Mouse (Mus musculus) MEL (cell line): ENCODE measurements at regions not wholly inside any gene's neighbourhood (a gene's known extent, or its start where the extent isn't known, plus 50 kb on each side); places are given as distances from the start of the nearest gene placed in this dataset.

Experiments used
- DNase-seq: peaks from one replicate; pipeline ENCODE4 v3.0.0; 2011; ENCODE audit warnings: low read depth, low spot score
- H3K27ac ChIP-seq: 2 replicates; pipeline ENCODE4 v1.5.1; 2012; ENCODE audit warnings: low read depth, mild to moderate bottlenecking, control low read depth, low read length, moderate library complexity; ENCODE audit not compliant: control insufficient read depth
- H3K27me3 ChIP-seq, 2 experiments: fragments of 150-350 bp in 1 of 2; sonication (generic) in 1 of 2; 2 replicates each; pipeline ENCODE4 v1.6.1; 2012; ENCODE audit warnings: low read length in 2 of 2, mild to moderate bottlenecking in 2 of 2, improper control_type of control experiment in 1 of 2, moderate library complexity in 1 of 2; ENCODE audit not compliant: insufficient read depth in 2 of 2, control insufficient read depth in 1 of 2
- H3K36me3 ChIP-seq, 2 experiments: 2 replicates each; pipeline ENCODE4 v1.6.1; 2012 to 2014; ENCODE audit warnings: low read length in 2 of 2, improper control_type of control experiment in 1 of 2, inconsistent platforms in 1 of 2, mild to moderate bottlenecking in 1 of 2; ENCODE audit not compliant: insufficient read depth in 2 of 2, control insufficient read depth in 1 of 2
- H3K4me1 ChIP-seq, 2 experiments: fragments of 150-350 bp in 1 of 2; sonication (generic) in 1 of 2; 2 replicates each; pipeline ENCODE4 v1.6.1; 2012; ENCODE audit warnings: low read length in 2 of 2, improper control_type of control experiment in 1 of 2, mild to moderate bottlenecking in 1 of 2; ENCODE audit not compliant: insufficient read depth in 2 of 2, control insufficient read depth in 1 of 2
- H3K4me3 ChIP-seq, 2 experiments: fragments of 150-350 bp in 1 of 2; sonication (generic) in 1 of 2; 2 replicates each; pipeline ENCODE4 v1.5.1; 2012; ENCODE audit warnings: low read depth in 2 of 2, low read length in 2 of 2, mild to moderate bottlenecking in 2 of 2, moderate library complexity in 2 of 2, control low read depth in 1 of 2, improper control_type of control experiment in 1 of 2; ENCODE audit not compliant: control insufficient read depth in 1 of 2, insufficient read depth in 1 of 2
- H3K79me2 ChIP-seq: 2 replicates; pipeline ENCODE4 v1.6.1; 2012; ENCODE audit warnings: mild to moderate bottlenecking, low read length, moderate library complexity; ENCODE audit not compliant: control insufficient read depth, poor library complexity, insufficient read depth
- H3K9ac ChIP-seq: 2 replicates; pipeline ENCODE4 v1.6.1; 2012; ENCODE audit warnings: low read depth, mild to moderate bottlenecking, control low read depth, low read length, moderate library complexity; ENCODE audit not compliant: control insufficient read depth, poor library complexity, severe bottlenecking
- H3K9me3 ChIP-seq: fragments of 150-350 bp; sonication (generic); replicated peaks from 2 replicates; pipeline ENCODE4 v1.6.1; 2012; ENCODE audit warnings: mild to moderate bottlenecking, low read length, improper control_type of control experiment, moderate library complexity; ENCODE audit not compliant: insufficient read depth
- BHLHE40 ChIP-seq: IDR thresholded peaks from 2 replicates; pipeline ENCODE4 v1.6.1; 2012; ENCODE audit warnings: low read depth, mild to moderate bottlenecking, inconsistent platforms, low read length, improper control_type of control experiment, borderline replicate concordance
- CTCF ChIP-seq, 3 experiments: IDR thresholded peaks in 2 of 3; conservative IDR thresholded peaks in 1 of 3; 2 replicates each; pipeline ENCODE4 v1.5.1; 2011 to 2012; ENCODE audit warnings: low read length in 3 of 3, low read depth in 2 of 3, mild to moderate bottlenecking in 2 of 3, improper control_type of control experiment in 1 of 3, inconsistent platforms in 1 of 3, mixed read lengths in 1 of 3, moderate library complexity in 1 of 3; ENCODE audit not compliant: control insufficient read depth in 1 of 3, insufficient read depth in 1 of 3, poor library complexity in 1 of 3, severe bottlenecking in 1 of 3
- E2F4 ChIP-seq: IDR thresholded peaks from 2 replicates; pipeline ENCODE4 v1.6.1; 2011; ENCODE audit warnings: low read depth, low read length, improper control_type of control experiment, borderline replicate concordance
- GABPA ChIP-seq: IDR thresholded peaks from 2 replicates; pipeline ENCODE4 v1.6.1; 2012; ENCODE audit warnings: low read depth, mild to moderate bottlenecking, inconsistent platforms, low read length, improper control_type of control experiment, moderate library complexity
- GATA1 ChIP-seq: IDR thresholded peaks from 2 replicates; pipeline ENCODE4 v1.6.1; 2011; ENCODE audit warnings: low read depth, low read length, improper control_type of control experiment
- HCFC1 ChIP-seq: IDR thresholded peaks from 2 replicates; pipeline ENCODE4 v1.6.1; 2012; ENCODE audit warnings: low read depth, mild to moderate bottlenecking, inconsistent platforms, low read length, improper control_type of control experiment, moderate library complexity
- MAFK ChIP-seq: IDR thresholded peaks from 2 replicates; pipeline ENCODE4 v1.6.1; 2011; ENCODE audit warnings: low read depth, mild to moderate bottlenecking, low read length, improper control_type of control experiment, borderline replicate concordance
- MAX ChIP-seq: IDR thresholded peaks from 2 replicates; pipeline ENCODE4 v1.6.1; 2011; ENCODE audit warnings: low read length, improper control_type of control experiment
- MAZ ChIP-seq: IDR thresholded peaks from 2 replicates; pipeline ENCODE4 v1.6.1; 2012; ENCODE audit warnings: low read depth, mild to moderate bottlenecking, inconsistent platforms, low read length, improper control_type of control experiment
- MXI1 ChIP-seq: IDR thresholded peaks from 2 replicates; pipeline ENCODE4 v1.6.1; 2011; ENCODE audit warnings: mild to moderate bottlenecking, low read depth, low read length, improper control_type of control experiment
- NELFE ChIP-seq: IDR thresholded peaks from 2 replicates; pipeline ENCODE4 v1.6.1; 2011; ENCODE audit warnings: low read depth, low read length, improper control_type of control experiment
- POLR2AphosphoS2 ChIP-seq: IDR thresholded peaks from 2 replicates; pipeline ENCODE4 v1.6.1; 2011; ENCODE audit warnings: low read length, improper control_type of control experiment
- SIN3A ChIP-seq: IDR thresholded peaks from 2 replicates; pipeline ENCODE4 v1.6.1; 2012; ENCODE audit warnings: low read length, improper control_type of control experiment, inconsistent platforms
- SMC3 ChIP-seq: IDR thresholded peaks from 2 replicates; pipeline ENCODE4 v1.6.1; 2011; ENCODE audit warnings: low read depth, low read length, improper control_type of control experiment
- TAL1 ChIP-seq: IDR thresholded peaks from 2 replicates; pipeline ENCODE4 v1.6.1; 2012; ENCODE audit warnings: mild to moderate bottlenecking, inconsistent platforms, low read length, moderate library complexity, mixed read lengths
- TBP ChIP-seq: IDR thresholded peaks from 2 replicates; pipeline ENCODE4 v1.8.0; 2011; ENCODE audit warnings: low read depth, low read length, improper control_type of control experiment
- USF2 ChIP-seq, 2 experiments: IDR thresholded peaks; 2 replicates each; pipeline ENCODE4 v1.6.1; 2011 to 2012; ENCODE audit warnings: improper control_type of control experiment in 2 of 2, low read length in 2 of 2, borderline replicate concordance in 1 of 2, inconsistent platforms in 1 of 2, low read depth in 1 of 2, mild to moderate bottlenecking in 1 of 2; ENCODE audit not compliant: insufficient read depth in 1 of 2
- ZKSCAN1 ChIP-seq: IDR thresholded peaks from 2 replicates; pipeline ENCODE4 v1.6.1; 2012; ENCODE audit warnings: low read depth, mild to moderate bottlenecking, inconsistent platforms, low read length, improper control_type of control experiment, moderate library complexity
- ZMIZ1 ChIP-seq: IDR thresholded peaks from 2 replicates; pipeline ENCODE4 v1.6.1; 2012; ENCODE audit warnings: low read depth, mild to moderate bottlenecking, inconsistent platforms, low read length, improper control_type of control experiment, moderate library complexity

GRCm38 (mm10) chr8:103403826-103404225 is 618.4 kb upstream of the Cdh11 start:
- TF ChIP-seq ZKSCAN1: no peak
- TF ChIP-seq E2F4: no peak
- no peak for TF ChIP-seq ZMIZ1
- TF ChIP-seq BHLHE40: no peak
- TF ChIP-seq MAFK: no peak
- no peak for TF ChIP-seq POLR2AphosphoS2
- no peak for TF ChIP-seq NELFE
- no peak for TF ChIP-seq GABPA
- no peak for TF ChIP-seq SMC3
- Histone ChIP-seq H3K4me1 (no peaks in the 10 kb centered on the region), H3K27me3 (no peaks in the 10 kb centered on the region), H3K79me2 (no peaks in the 10 kb centered on the region), H3K9me3 (no peaks in the 10 kb centered on the region), H3K36me3 (no peaks in the 10 kb centered on the region), H3K9ac (no peak overlapping the region), H3K27ac (no peak overlapping the region), H3K4me3 (no peak overlapping the region)
- no peak for DNase-seq

- TF ChIP-seq USF2 (IDR thresholded peaks at IDR 0.05; ENCODE audit: borderline replicate concordance in 1 of 2, insufficient read depth in 1 of 2, low read depth in 1 of 2, low read length in 2 of 2) (no peak), MXI1 (no peak), MAX (no peak), GATA1 (no peak), SIN3A (no peak), CTCF (IDR thresholded peaks at IDR 0.05 in 2 of 3, conservative IDR thresholded peaks at IDR 0.05 in 1 of 3; ENCODE audit: control insufficient read depth in 1 of 3, insufficient read depth in 1 of 3, low read depth in 2 of 3, low read length in 3 of 3, poor library complexity in 1 of 3, severe bottlenecking in 1 of 3) (no peak), TBP (no peak), TAL1 (no peak), MAZ (no peak), HCFC1 (no peak), POLR2AphosphoS2 (no peak)
- H3K27ac ChIP-seq: no peak overlapping the region
- no peak for DNase-seq
- H3K9ac ChIP-seq: no peak overlapping the region
- no peaks in the 10 kb centered on the region for H3K27me3 ChIP-seq
- no peaks in the 10 kb centered on the region for H3K36me3 ChIP-seq
- H3K79me2 ChIP-seq: no peaks in the 10 kb centered on the region
- H3K4me1 ChIP-seq: no peaks in the 10 kb centered on the region
- no peak overlapping the region for H3K4me3 ChIP-seq
- no peaks in the 10 kb centered on the region for H3K9me3 ChIP-seq
Measured at GRCm38 (mm10) chr8:103405787-103406186, 620.3 kb upstream of the Cdh11 start.
